Mouse (Mus musculus): ENCODE results near the gene Chodl.

Chodl gene

DNA sequence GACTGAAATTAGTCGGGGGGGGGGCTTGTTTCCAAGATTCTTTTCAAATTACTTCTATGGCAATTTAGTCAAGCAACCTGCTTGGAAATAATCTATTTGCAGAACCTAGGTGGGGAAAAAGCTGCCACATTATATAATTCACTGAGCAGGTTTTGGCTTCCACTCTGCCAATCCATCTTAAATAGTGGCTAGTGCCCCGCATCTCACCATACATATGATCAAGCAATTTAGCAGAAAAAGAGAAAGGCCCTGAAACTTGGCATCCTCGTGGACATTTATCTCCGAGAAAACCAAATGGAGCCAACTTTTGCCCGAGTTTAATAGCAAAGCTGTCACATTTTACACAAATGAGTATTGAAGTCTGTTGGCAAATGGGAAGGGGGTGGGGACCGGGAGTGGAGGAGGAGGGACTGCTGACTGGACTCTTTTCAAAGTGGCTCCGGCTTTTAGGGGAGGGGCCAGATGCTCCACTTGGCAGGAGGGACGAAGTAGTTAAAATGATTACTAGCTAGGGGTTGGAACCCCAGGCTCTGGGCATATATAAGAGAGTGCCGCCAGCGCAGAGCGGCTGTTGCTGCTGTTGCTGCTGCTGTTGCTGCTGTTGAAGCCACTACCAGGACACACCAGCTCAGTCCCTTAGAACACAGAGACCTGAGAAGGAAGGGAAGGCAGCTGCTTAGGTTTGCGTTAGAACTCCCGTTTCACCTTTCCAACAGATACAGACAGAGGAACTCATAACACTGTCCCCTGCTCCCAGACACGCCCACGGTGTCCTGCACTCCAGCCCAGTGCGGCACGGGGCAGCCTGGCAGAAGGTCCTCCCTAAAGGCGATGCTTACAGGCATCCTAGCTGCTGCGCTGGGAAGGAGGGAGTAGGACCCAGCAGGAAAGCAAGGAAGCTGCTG is at the start of gene Chodl:
TSS of gene Chodl (plus strand) at position 567 of the 905 bp plus-strand sequence.
- no peak for DNase-seq (ENCODE audit: low spot score in 2 of 2)

DNA sequence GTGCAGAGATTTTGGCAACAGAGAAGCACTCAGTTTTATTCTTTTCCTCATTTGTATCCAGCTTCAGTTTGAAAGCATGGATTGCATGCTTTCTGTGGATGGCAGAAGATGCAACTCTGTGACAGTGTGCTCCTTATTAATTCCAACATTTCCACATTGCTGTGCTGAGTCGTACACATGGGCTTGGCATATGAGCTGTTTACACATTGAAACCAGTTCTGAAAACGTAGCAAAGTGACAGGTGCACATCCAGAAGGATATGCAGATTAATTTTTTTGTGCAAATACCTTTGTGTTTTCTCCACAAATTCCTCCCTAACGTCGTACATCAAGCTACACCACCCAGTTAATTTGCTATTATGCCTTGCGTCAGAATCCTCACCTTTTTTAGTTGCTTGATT is 8.1 kb upstream of the Chodl start:
- no peak for DNase-seq (ENCODE audit: low spot score in 2 of 2)

DNA sequence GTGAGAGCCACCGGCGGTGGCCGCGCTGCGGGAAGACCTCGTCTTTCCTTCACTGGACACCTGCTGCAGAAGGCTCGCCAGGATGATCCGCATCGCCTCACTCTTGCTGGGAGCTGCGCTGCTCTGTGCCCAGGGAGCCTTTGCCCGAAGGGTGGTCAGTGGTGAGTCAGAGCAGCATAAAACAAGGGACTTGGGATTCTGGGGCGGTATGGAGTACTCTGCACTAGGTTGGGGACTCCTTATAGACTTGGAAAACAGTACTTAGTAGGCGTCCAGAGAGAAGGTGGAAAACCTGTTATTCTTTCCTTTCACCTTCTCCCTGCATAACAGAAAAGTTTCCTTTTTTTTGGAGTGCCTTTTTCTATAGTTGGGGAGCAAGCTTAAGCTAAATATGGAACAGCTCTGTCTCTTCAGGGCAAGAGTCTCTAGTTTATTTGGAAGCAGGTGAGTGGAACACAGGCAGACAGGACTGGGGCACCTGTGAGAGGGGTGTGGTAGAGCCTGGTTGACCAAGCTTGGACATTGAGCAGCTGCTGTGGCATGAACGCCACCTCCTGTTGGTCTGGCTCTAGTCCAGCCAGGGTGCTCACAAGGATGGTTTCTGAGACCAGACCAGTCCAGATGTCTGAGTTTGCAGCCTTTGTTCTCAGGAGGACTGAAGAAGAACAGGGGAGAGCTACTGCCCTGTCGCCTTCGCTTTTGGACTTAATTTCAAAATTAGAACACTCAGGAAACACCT is 708 bp downstream of the Chodl start:
- DNase-seq (ENCODE audit: low spot score in 2 of 2), result no peak

DNA sequence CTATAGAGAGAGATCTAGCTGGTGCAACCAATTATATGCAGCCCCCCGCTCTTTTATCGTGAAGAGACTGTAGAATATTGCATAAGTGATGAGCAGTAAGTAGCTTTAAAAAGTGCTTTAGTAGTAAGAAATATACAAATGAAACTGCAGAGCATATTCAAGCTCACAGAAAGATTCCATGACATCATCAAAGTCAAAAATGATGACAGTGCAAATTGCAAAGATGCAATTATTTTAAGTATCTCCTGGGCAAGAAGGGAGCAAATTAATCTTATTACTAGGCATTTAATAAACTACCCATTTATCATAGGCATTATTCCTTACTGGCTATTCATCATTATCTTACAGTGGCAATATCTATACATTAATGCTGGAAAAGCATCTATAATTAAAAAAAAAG is 3.5 kb downstream of the Chodl start:
- no peak for DNase-seq (ENCODE audit: low spot score in 2 of 2)

DNA sequence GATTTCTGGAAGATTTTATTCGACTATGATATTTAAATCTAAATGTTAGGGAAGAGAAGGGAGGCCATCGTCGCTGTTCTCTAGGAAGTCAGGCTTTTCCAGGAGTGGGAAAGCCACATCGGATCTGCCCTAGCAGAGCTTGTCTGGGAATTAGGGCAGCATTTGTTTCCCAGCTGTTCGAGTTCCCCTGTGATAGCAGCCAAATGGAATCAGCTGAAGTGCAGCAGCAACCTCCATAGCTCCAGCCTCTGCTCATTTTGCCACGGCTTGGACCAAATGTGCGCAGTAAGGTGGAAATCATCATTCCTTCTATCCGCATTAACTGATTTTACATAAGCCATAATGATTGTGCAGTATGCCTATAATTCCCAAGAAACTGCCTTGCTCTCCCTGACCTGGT is 7.0 kb downstream of the Chodl start:
- DNase-seq (ENCODE audit: low spot score in 2 of 2), result no peak

DNA sequence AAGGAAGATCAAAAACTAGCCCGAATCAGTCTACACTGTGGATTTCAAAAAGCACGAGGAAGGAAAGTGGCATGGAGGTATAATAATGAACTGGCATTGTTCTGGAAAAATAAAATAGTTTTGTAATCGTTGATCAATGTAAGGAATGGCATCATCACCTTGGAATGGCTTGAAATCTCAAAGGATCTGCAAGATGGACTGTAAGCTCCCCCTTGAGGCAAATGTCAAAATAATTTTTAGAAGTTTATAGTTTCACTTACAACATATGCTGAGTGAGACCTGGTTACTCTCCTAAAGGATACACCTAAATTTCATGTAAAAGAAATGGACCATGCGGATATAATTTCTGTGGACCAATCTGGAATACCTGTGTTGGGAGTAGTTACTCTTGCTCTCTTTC is 19.6 kb downstream of the Chodl start:
- no peak for DNase-seq (ENCODE audit: low spot score in 2 of 2)

DNA sequence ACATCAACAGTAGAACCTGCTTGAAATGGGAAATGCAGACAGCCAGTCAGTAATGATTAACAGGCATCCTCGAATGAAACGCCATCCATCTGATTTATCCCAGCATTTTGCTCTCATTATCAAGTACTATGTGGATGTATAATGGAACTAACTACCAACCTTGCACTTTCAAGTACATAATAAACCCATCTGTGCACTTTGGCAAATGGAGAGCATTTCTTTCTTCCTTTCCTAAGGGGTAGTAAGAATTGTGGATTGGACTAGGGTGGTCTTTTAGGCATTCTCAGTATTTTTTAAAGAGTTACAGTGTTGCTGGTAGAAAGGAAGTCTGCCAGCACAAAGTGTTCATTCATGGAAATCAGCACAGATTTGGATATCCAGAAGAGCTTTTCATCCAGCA is 26.7 kb downstream of the Chodl start:
- no peak for DNase-seq (ENCODE audit: low spot score in 2 of 2)

DNA sequence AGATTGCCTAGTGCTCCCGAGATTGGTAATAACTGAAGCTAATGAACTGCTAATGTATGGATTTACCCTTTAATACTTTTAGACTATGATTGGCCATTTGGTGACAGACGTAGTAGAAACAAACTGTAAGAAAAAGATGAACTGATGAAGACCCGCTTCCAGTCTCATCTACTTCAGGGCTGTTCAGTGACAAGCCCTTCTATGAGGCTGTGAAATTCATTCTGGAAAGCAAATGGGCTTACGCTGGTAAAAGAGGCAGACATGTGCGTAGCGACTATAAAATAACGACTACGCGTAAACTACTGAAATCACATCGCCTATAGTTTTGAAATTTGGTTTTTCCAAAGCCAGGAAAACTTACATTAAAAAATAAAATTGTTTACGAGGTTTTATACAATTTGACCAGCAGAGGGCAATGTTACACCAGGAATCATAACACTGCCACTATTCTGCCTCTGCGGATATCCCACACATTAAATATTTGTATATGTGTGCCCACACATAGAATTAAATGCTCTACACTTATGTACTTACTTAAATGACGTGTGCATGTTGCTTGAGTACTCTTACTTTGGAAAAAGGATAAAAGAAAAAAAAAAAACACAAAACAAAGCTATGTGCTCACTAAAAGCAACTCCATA is 38.5 kb downstream of the Chodl start:
- DNase-seq (ENCODE audit: low spot score in 2 of 2), result no peak

DNA sequence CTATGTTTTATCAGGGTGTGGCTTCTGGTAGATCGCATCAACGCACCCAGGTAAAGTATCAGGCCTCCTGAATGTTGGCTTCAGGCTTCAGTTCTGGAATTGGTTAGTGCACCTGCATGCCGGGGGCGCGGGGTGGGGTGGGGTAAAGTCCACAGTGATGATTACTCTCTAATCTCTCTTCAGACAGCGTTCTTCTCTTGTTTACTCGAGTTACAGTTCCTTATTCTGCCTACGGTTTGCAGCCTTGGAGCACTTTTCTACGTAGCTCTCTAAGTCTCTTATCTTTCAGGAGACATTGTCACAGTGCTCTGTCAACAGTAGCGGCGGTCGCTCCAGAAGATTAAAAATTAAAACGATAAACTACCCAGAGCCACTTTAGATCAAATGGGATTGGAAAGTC is 43.4 kb downstream of the Chodl start:
- DNase-seq (ENCODE audit: low spot score in 2 of 2), result no peak

DNA sequence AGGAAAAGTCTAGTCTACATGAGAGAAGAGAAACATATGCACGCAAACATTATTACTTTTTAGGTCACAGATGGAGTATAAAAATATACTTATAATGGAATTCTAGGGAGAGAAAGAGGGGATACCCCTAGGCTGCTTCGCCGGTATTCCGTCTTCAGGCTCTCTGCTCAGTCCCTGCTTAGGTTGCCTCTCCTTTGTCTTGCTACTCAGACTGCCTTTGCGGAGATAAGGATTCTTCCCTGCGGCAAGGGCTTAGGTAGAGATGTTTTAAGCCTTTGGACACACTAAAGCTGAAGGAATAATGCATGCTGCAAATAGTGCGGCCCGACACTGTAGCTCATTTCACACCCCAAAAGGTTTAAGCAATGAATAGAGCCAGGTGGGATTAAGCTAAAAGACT is 45.6 kb downstream of the Chodl start:
- DNase-seq (ENCODE audit: low spot score in 2 of 2), result no peak

All from left cerebral cortex, adult 9 months (tissue).